Mouse (Mus musculus): ENCODE measurements at regions not wholly inside any gene's neighbourhood (a gene's known extent, or its start where the extent isn't known, plus 50 kb on each side); places are given as distances from the start of the nearest gene placed in this dataset.

DNA sequence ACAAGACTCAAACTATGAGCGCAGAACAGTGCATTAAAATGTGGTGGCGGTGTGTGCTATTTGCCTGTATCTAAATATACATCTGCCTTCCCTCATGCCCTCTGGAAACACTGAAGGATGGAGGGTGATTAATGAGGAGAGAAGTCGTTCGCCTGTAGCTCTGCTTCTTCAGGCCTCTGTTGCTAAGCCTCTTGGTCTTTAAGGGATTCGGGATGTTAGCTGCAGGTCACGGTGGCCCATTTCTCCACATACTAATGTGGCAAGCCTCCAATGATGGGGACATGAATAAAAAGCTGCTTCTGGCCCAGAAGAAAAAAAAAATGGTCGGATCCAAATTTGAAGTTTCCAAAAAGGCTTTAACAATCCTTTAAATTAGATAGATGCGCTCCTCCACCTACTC is 137.0 kb upstream of the Btg1 start:
- in situ Hi-C loops (cut with MboI; ENCODE audit: low sequenced_read_pairs) = no loop called here

DNA sequence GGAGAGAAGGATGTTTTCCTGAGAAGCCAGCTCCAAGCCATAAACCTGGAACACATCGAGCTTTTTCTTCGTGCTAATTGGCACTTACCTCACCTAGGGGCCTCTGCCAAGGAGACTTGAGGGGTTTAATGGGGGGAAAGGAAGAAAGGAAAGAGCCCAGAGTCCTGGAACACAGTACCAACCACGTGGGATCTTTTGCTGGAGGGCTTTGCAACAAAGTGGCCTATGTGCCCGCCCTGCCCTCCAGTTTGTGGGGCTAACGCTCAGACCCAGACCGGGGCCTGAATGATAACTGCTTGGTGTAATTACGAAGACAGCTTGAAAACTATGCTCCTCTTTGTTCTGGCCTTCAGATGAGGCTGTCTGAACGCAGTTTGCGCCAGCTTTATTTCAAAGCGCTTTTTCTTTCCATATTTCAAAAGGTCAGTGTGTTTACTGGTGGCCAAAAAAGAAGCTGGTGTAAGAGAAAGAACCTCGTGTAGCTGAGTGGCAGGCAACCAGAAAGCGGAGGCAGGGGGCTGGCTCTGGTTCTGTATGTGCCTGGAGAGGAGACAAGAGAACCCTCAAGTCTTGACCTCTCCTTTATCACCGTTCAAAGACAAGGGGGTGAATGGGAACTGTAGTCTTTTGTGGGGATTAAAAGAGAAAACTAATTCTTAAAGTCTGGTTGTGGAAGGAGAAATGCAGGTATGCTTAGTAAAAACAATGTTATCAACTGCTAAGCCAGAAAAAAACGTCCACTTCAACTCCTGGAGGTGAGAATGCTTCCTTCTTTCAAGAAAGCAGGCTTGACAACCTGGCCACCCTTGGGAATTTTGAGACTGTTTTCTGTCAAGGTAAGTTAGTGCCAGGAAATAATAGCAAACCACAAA is 136.1 kb upstream of the Btg1 start:
- in situ Hi-C loops (cut with MboI; ENCODE audit: low sequenced_read_pairs) = no loop called here

DNA sequence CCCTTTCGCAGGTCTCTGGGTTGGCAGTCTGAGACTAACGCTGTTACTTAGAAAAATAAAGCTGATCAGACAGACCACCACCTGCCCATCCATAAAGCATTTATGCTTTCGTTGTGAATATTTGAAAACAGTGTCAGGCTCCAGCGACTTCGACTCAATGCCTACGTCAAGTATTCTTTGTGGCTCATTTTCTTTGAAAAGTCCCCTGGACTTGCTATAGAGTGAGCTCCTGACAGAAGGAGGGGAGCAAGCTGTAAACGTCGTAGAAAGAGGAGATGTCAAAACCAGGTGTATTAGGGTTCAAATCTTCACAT is 135.5 kb upstream of the Btg1 start:
- in situ Hi-C loops (cut with MboI; ENCODE audit: low sequenced_read_pairs) = no loop called here

DNA sequence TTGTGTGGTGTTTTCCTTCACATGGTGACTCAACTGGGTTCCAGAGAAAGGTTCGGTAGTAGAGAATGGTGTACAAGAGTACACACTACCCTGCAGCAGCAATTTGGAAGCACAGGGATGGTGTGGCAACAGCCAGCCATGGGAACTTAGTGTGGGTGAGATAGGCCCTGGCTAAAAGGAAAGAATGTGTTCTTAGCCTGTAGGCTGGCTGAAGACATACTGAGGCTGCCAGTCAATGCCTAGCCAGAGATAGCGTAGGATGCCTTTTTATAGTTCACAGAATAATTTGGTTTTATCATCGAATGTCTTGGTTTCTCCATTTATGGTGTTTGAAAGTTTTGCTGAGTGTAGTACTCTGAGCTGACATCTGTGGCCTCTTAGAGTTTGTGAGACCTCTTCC is 130.1 kb upstream of the Btg1 start:
- in situ Hi-C loops (cut with MboI; ENCODE audit: low sequenced_read_pairs) = no loop called here

DNA sequence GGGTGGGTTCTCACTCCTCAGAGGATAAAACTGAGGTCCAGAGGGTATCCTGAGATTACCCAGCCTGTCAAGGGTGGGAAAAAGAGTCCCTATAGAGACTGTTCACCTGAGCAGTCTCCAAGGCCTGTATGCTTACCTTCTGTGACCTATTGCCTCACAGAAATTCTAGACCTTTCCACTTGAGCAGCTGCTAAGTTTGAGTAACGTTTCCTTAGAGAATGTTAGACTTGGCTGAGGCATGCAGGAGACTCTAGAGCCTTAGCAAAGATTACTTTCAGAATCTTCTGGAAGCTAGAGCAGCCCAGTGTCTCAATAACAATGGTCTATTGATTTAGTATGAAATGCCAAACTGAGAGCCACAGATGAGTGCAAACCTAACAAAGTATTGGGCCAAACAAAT is 123.1 kb upstream of the Btg1 start:
- in situ Hi-C loops (cut with MboI; ENCODE audit: low sequenced_read_pairs) = no loop called here

DNA sequence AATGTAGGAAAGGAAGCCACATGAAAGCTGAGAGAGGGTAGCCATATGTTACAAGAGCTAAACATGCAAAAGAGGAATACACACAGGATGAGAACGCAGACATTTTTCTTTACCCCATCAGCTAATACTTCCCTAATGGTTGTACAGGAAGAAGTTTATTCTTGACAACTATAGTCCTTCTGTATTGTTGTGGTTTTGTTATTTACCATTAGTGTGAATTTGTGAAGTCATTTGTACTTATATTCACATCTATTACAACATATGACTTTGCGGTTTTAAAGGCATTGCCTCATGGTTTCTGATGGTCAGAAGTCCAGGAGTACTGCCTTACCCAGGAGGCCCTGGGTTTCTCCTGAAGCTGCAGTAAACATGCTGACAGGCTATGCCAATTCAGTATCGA is 120.1 kb upstream of the Btg1 start:
- in situ Hi-C loops (cut with MboI; ENCODE audit: low sequenced_read_pairs) = no loop called here

DNA sequence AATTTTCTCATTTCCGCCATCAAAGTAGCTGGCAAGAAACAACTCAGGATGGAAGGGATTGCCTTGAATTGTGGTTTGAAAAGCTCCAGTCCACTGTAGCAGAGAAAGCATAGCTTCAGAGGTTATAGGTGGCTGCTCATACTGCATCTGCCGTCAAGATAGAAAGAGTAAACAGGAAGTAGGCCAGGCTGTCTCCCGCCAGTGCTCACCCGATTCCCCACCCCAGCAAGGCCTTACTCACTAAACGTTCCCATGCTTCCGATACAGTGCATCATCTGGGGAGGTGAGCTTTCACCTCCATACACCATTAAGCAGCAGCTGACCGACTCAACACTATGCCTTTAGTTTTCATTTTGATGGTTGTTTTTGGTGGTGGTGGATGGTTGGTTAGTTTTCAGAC is 119.3 kb upstream of the Btg1 start:
- in situ Hi-C loops (cut with MboI; ENCODE audit: low sequenced_read_pairs) = no loop called here

DNA sequence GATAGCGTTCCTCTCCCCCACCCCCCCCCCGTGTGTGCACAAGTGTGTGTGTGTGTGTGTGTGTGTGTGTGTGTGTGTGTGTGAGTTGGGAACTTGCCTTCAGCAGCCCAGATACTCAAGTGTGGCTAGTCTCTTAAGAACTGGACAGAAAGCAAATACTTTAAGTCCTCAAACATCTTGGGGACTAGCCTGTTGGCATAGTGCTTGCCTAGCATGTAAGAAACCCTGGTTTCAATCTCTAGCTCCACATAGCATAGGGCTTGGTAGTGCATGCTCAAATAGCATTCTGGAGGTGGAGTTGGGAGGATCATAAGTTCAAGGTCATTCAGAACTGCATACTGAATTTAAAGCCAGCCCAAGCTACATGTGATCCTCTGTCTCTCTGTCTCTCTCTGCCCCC is 117.5 kb upstream of the Btg1 start:
- in situ Hi-C loops (cut with MboI; ENCODE audit: low sequenced_read_pairs) = no loop called here

DNA sequence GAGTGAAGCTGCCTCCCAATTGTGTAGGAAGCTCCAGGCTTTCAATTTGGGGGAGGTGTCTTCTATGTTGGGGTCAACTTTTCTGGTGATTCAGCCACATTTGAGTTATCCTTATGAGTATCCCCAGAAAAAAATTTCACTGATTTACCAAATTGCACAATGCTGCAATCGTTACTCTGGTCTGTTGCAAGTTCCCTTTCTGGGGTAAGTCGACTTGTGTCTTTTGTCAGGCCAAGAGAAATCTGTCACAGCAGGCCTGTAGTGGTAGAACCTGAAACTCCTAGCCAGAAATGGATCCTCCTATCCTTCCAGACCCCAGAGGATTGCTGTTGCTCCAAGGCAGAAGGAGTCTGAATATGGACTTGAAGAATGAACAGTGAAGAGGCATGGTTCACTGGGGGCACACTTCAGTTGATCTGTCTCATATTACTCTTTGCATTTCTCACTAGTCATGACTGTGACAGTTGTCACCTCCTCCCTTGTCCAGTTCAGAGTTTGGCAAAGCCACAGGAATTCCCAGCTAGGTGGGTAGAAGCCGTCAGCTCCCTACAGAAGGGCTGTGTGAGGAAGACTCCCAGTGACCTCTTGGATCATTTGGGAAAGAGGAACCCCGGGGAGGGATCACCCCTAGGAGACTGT is 114.6 kb upstream of the Btg1 start:
- in situ Hi-C loops (cut with MboI; ENCODE audit: low sequenced_read_pairs) = no loop called here

DNA sequence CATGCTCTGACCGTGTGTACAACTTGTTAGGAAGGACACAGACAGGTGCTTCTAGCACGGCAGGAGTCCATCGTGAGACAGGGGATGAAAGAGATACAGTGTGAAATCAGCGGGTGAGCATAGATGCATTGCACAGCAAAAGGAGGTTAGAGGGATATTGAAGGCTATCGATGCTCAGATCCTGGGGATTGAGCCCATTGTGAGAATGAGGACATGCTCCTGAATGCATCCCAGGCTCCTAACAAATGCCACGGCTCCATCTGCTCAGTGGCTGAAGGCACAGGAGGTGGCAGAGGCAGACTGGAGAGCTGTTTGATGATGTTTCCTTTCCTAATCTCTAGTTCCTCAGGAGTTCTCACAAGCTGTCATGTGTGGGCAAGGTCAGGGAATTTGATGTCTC is 114.1 kb upstream of the Btg1 start:
- in situ Hi-C loops (cut with MboI; ENCODE audit: low sequenced_read_pairs) = no loop called here

DNA sequence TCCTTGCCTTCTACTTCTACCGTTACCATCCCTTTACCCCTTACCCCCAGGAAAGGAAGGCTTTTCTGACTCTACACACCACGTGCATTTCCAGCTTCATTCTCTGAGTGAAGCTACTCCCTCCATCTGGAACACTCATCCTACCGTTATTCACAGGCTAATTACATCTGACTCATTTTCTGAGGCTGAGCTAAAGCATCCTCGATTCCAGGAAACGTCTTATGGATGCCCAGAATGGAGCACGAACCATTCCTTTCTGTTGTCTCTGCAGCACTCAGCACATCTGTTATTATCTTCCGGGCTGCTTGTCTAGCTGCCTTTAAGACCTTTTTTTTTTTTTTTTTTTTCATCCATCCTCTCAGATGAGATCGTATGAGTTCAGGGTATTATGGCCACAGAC is 112.5 kb upstream of the Btg1 start:
- in situ Hi-C loops (cut with MboI; ENCODE audit: low sequenced_read_pairs) = no loop called here

DNA sequence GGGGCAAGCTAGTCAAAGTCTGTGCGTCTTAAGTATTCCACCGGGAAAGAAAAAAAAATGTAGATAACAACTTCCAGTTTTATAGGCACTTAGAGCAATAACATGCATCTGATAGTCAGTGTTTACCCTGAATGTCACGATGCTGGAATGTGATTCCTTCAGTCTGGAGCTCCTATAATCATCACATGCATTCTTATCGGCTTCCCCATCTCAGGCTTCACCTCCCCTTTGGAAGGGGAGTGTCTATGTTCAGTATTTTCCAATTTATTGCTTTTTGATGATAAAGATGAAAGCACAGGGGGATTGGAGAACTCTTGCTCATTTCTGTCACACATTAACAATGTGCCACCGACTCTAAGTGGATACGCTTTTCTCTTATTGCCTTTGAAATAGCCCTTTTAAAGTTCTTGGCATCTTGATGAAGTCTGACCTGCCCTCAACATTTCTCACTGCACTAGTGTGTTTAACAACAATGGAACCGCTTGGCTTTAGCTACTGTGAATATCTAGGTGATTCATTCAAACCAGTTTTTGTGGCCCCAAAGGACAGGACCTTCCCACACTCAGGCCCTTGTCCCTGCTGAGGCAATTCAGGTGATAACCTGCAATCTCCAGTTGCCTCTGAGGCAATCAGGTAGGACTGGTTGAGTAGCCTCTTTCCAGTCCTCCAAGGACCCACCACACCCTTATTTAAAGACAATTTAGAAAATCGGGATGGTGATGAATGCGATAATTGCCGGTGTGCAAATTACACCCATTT is 101.5 kb upstream of the Btg1 start:
- in situ Hi-C loops (cut with MboI; ENCODE audit: low sequenced_read_pairs) = no loop called here

DNA sequence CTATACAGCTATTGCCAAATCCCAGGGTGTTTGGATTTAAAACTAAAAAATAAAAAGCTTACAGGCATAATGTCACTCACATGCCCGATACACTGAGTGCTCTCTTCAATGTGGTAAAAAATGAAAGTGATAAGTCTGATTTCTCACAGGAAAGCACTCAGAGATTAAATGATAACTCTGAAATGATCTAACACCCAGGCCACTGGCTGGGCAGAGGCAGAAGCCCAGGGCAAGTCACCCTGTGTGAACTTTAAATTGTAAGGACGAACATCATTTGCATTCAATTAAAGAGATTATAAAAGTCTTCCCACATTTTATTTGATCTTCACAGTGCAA is 100.9 kb upstream of the Btg1 start:
- in situ Hi-C loops (cut with MboI; ENCODE audit: low sequenced_read_pairs) = no loop called here

DNA sequence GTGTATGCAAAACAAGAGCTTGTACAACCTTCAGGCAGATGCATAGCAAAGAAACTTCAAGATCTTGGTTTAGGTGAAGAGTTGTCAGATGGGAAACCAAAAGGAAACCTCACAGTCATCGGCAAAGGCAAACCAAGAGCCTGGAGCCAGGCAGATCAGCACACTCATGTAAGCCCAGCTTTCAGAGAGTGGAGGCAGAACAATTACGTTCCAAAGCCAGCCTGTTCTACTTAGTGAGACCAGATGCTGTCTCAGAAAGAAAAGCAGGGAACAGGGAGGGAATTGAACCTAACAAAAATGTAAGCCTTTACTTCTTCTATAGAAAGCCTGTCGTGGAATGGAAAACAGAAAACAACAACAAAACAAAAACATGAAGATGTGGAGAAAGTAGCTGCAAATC is 97.4 kb upstream of the Btg1 start:
- in situ Hi-C loops (cut with MboI; ENCODE audit: low sequenced_read_pairs) = no loop called here

DNA sequence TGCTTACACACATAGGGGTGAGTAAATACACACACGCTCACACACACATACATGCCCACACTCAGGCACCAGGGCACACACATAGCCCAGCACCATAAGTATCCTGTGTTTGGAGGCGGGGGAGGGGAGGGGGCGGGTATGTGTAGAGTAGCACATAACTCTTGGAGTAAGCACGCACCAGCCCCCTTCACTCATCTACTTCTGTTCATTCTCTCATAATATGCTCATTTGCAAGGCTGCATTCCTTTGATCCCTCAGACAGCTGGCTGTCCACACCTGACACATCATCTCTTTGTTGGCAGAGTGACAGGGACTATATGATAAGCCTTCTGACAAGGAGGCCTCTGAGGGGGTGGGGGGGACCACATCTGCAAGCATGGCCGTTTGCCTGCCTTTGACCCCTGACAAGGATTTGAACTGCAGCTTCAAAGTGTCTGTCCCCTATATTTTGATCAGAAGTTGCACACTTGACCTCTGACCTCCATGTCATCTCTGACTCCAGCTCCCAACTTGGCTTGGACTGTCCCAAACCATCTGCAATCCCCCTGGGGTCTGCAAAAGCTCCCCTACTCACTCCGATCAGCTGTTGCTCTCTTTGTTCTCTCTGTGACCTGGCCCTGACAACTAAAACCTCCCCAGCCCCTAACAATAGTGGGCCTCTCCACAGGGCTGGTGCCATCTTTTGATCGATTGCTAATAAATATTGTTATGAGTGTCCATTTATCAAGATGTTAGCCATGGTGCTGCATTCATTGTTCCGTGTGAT is 95.6 kb upstream of the Btg1 start:
- in situ Hi-C loops (cut with MboI; ENCODE audit: low sequenced_read_pairs) = no loop called here

DNA sequence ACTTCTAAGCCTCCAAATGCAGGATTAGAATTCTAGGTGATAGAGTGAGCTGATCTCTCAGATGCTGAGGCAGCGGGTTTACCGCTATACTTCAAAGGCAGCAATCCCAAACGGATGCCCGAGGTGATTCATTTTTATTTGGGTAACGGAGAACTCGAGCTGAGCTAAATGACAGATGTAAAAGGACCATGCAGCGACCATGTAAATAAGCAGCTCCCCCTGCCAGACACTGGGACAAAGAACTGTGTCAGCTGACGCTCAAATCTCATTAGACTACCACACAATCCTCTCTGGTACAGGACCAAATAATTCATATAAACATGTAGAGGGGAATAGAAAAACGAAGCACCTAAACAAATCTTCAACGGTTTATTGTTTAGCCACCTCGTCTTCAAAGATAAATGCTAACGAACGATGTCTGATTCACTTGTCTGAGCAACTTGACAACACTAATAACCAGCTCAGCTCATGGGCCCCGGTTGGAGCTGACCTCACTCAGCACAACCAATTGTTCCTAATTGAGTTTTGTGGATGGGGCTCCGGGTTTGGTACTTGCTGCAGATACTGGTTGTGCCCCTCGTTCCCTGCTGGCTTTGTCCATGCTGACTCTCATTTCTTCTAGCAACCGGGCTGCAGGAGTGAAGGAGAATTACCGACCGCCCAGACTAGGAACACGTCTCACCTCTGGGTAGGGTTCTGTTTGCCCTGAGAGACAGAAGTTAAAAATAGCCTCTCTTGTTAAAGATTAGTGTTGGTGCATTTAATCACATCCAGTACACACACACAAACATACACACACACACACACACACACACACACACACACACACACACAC is 92.6 kb upstream of the Btg1 start:
- in situ Hi-C loops (cut with MboI; ENCODE audit: low sequenced_read_pairs) = no loop called here

DNA sequence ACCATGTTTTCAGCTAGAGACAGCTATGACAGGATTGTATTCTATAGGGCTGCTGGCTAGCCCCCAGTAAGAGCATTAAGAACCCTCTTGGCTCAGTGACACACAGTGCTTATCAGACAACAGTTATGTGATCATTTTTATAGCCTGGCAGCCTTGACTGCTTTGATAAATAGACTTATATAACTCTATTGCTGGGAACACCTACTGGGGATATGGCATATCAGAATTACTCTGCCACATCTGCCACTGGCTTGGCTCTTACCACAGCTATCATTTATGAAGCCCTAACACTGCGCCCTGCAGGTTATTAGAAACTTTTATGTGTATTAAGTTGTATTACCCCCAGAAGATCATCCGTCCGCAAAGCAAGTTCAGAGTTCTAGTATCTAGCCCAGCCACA is 88.9 kb upstream of the Btg1 start:
- in situ Hi-C loops (cut with MboI; ENCODE audit: low sequenced_read_pairs) = no loop called here

DNA sequence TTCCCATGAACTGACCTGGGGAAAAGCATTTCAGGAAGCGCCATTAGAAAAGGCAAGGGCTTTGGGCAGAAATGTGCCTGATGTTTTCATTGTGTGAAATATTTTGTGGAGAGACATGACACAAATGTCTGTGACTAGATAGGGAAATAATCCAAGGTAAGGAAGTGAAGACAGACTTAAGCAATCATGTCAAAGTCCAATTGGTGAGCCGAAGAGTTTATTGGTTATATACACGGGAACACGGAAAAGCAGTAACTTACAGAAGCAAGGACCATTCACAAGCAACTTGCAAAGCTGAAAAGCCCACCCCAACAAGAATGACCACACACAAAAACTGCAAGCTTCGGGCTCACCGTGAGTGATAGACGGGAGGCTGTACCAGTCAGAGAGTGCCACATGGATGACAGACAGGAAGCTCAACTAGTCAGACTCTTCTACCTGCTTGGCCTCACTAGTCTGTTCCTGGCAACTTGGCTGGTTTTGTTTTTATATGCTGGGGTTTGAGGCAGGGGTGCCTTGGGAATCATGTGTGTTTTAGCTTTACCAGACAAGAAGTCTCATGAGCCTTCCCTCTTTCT is 82.2 kb upstream of the Btg1 start:
- in situ Hi-C loops (cut with MboI; ENCODE audit: low sequenced_read_pairs) = no loop called here

DNA sequence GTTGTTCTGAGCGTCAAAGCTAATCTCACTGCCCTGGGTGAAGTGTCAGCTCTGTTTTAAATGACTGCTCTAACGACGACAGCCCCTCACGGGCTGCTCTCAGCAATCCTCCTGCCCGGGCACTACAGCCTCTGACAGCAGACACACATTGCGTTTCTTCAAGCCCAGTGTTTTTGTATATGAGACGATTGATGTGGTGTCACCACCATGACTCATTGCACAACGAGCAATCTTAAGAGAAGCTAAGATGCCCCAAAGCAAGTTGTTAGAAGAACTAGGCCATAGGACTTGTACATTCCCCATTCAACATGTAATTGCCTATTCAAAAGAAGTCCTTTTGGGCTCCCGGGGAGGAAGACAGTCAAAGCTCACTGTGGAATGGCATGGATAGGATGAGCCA is 81.3 kb upstream of the Btg1 start:
- in situ Hi-C loops (cut with MboI; ENCODE audit: low sequenced_read_pairs) = no loop called here

DNA sequence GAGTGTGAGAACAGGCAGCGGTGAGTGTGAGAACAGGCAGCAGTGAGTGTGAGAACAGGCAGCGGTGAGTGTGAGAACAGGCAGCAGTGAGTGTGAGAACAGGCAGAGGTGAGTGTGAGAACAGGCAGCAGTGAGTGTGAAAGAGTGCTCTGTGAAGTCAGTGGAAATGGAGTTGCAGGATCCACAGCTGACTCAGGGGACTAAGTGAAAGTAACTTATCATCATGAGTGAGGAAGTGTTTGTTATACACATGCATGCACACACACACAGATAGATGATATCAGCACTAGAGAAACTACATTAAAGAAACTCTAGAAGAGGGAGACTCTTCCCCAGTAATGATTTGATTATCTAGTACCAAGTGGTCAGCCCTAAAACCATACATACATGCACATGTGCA is 76.0 kb upstream of the Btg1 start:
- in situ Hi-C loops (cut with MboI; ENCODE audit: low sequenced_read_pairs) = no loop called here

Data from CH12F3 (cell line).